Mouse (Mus musculus): Measurements from ENCODE around the gene Kpna7.
"Not testable (repeated sequence)": the region's sequence is repeated elsewhere in the genome, so short reads cannot be mapped to it uniquely, and the experiment has no call there.

The Kpna7 gene

DNA sequence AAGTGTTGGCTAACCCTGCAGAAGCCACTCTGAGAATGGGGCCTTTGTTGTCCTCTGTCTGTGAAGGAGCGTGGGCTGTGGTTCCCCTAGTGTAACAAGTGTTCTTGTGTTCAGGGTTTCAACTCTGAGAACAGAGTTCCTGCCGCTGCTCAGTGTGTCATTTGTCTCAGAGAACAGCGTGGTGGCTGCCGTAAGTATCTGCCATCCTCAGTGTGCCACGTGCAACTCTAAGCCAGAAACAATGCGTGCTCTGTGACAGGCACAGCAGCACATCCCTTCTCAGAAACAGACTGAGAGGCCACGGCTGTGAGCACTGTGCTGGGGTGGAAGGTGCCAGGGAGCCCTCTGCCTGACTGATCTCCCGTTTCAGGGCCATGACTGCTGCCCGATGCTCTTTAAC lies 20.5 kb upstream of the Kpna7 start:
- ATAC-seq (ENCODE audit: insufficient number of reproducible peaks, low FRiP score, low TSS enrichment) = no peak

DNA sequence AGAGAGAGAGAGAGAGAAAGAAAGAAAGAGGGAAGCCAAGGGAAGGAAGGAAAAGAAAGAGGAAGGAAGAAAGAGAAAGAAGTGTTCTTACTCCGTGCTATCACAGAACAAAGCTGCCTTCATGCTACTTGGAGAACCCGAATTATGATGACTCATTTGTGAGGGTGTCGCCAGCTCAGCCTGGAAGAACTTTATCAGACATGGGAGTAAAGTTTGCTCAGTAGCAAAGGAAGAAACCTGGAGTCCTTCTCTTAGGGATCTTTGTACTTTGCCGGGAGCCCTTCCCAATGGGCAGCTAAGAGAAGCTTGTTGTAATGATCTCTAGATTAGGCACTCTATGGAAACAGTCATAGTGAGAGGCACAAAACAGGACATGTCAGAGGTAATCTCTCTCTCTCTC lies 18.9 kb upstream of the Kpna7 start:
- no peak for ATAC-seq (ENCODE audit: insufficient number of reproducible peaks, low FRiP score, low TSS enrichment)

DNA sequence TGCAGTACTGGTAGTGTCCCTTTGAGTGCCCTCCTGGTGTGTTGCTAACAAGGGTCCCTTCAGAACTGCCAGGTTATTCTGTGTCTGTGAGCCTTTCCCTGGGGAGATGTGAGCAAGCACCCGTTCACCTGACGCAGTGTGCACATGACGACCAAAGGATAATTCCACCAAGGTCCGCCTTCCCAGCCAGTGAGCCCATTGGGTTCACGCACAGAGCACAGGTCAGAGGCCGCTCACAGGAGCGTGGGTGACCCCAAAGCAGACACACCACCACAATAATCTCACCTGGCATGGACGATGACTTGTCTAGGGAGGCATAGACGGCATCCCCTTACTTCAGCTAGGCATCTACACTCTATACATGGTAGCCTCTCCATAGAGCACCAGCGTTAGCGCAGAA lies 17.6 kb upstream of the Kpna7 start:
- not testable (repeated sequence) for ATAC-seq (ENCODE audit: insufficient number of reproducible peaks, low FRiP score, low TSS enrichment)

DNA sequence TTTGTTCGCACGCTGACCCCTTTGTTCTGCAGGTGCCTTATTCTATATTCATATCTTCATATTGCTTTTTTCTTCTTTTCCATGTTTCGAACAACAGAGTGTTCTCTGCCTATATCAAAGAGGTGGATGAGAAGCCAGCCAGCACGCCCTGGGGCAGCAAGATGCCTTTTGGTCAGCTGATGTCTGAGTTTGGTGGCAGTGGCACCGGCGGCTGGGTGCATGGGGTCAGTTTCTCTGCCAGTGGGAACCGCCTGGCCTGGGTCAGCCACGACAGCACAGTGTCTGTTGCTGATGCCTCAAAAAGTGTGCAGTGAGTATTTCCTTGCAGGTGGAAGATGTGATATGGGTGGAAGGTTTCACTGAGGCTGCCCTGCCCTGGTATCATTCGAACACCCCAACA lies 17.1 kb upstream of the Kpna7 start:
- no peak for ATAC-seq (ENCODE audit: insufficient number of reproducible peaks, low FRiP score, low TSS enrichment)

DNA sequence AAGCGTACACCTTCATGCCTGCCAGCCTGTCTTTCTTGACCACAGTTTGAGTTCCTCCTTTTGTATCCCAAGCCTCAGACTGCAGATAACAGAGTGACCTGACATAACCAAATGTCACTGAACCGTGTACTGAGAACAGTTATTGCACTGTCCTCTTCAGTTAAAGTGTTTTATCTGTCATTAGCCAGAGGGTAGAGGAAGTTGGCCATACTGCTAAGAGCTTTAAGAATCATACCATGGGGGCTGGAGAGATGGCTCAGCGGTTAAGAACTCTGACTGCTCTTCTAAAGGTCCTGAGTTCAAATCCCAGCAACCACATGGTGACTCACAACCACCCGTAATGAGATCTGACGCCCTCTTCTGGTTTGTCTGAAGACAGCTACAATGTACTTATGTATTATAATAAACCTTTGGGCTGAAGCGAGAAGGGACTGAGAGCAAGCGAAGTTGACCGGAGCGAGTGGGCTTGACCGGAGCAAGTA lies 14.6 kb upstream of the Kpna7 start:
- no peak for ATAC-seq (ENCODE audit: insufficient number of reproducible peaks, low FRiP score, low TSS enrichment)

DNA sequence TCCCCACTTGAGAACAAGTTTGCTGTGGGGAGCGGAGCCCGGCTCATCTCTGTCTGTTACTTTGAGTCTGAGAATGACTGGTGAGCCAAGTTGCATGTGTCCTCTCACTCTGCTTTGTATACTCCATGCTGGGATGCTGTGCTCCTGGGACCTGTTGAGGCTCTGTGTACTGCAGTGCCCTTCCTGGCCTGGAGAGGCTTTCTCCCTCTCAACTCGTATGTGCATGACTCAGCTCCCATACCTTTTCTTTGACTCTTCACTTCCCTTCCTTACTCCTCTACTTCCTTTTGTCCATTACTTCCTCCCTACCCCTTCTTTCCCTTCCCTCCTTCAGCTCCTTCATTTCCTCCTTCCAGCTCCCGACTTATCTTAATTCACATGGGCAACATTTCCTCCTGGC lies 12.4 kb upstream of the Kpna7 start:
- no peak for ATAC-seq (ENCODE audit: insufficient number of reproducible peaks, low FRiP score, low TSS enrichment)

DNA sequence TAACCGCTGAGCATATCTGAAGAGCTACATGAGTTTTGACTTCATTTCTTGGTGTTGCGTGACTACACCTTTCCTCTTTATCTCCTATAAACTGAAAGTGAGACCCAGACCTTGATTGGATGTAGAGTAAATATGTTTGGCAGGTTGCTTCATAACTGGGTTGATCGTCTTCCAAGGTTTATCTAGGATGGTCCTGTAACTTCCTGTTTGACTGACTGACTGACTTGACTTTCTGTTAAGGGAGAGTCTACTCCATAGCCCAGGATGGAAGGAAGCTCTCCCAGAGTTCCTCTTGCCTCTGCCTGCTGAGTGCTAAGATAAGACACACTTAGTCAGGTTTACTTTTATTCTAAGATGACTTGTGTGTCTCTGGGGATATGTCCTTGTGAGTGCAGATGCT lies 6.0 kb upstream of the Kpna7 start:
- no peak for ATAC-seq (ENCODE audit: insufficient number of reproducible peaks, low FRiP score, low TSS enrichment)

DNA sequence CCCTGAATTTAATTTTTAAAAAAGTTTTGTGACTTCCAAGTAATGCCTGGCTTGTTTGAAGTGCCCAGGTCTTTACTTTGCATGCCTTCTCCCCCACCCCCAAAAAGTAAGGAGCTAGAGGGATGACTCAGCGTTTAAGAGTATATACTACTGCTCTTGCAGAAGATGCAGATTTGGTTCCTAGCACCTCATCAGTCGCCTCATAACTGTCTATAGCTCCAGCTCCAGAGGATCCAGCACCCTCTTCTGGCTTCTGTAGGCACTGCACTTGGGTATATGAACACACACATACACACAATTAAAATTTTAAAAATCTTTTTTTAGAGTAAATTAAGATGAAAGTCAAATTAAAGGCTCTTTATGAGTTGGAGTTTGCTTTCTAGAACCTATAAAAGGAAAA lies 4.4 kb upstream of the Kpna7 start:
- ATAC-seq (ENCODE audit: insufficient number of reproducible peaks, low FRiP score, low TSS enrichment) = no peak

DNA sequence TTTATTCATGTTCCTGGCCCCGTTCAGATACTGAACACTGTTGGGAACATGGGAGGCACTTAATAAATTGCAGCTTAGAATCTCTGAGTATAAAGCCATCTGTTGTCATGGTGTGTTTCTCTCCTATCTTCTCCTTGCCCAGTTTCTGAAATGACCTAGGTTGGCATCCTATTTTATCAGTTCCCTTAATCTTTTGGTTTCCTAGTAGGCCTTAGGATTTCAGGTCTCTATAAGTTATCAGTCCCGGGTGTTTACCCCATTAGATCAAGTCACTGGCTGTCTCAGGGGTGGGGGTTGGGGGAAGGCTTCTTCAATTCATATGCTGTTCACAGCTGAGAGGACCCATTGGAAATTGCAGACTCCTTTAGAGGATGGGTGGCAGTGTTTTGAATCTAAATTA lies 992 bp upstream of the Kpna7 start:
- no peak for ATAC-seq (ENCODE audit: insufficient number of reproducible peaks, low FRiP score, low TSS enrichment)

DNA sequence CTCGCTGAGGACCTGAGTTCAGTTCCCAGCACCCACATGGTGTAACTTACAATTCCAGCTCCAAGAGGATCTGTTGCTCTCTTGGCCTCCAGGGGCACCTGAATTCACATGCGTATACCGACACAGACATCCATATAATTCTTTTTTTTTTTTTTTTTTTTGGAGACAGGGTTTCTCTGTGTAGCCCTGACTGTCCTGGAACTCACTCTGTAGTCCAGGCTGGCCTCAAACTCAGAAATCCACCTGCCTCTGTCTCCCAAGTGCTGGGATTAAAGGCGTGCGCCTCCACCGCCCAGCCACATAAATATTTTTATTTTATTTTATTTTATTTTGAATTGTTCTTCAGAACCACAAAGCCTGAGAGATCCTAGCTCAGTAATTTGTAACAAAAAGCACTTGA lies 629 bp downstream of the Kpna7 start:
- not testable (repeated sequence) for ATAC-seq (ENCODE audit: insufficient number of reproducible peaks, low FRiP score, low TSS enrichment)

DNA sequence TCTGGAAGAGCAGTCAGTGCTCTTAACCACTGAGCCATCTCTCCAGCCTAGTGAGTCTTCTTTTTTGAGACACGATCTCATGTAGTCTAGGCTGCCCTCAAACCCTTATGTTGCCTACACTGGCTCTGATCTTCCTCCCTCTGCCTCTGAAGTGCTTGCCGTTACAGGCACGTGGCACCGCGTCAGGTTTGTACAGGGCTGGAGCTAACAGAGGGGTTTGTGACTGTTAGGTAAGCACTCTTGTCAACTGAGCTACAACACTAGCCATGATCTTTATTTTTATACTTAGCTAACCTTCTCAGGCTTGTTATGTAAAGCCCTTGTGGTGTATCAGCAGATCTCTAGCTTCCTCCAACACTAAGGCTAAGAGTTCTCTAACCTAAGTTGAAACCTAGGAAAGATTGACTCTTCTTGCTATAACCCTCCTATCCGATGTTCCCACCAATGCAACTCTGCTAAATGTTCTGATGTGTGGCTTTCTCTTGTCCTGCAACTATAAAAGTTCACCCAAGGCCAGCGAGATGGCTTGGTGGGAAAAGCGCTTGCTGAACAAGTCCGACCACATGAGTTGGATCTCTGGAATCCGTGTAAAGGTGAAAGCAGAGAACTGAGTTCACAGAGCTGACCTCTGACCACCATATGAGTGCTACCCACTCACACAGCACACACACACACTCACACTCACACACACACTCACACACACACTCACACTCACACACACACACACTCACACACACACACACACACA lies 1.8 kb downstream of the Kpna7 start:
- no peak for ATAC-seq (ENCODE audit: insufficient number of reproducible peaks, low FRiP score, low TSS enrichment)

DNA sequence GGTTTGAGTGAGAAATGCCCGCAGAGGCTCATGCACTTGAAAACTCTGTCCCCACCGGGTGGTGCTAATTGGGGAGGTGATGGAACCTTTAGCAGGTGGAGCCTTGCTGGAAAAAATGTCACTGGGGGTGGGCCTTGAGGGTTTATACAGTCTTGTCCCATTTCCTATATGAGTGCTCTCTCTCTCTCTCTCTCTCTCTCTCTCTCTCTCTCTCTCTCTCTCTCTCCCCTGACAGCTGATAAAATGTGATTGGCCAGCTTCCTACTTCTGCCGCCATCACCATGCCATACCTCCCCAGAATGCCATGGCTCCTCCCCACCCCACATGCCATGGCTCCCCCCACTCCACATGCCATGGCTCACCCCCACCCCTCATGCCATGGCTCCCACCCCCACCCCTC lies 8.7 kb downstream of the Kpna7 start:
- no peak for ATAC-seq (ENCODE audit: insufficient number of reproducible peaks, low FRiP score, low TSS enrichment)

DNA sequence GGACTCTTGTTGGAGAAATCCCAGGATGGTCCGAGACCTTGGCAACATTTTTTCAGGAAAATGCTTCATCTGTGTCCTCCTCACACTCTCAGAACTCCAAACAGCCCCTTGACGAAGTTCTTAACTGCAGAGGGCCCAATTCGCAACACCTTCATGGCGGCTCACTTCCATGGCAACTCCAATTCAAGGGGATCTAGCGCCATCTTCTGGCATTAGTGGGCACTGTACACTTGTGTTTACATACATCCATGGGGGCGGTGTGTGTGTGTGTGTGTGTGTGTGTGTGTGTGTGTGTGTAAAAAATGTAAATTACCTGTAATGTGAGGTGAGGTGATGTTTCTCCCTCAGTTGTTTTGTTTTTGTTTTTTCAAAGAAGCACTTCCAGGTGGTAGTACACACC lies 12.5 kb downstream of the Kpna7 start:
- ATAC-seq (ENCODE audit: insufficient number of reproducible peaks, low FRiP score, low TSS enrichment) = no peak

DNA sequence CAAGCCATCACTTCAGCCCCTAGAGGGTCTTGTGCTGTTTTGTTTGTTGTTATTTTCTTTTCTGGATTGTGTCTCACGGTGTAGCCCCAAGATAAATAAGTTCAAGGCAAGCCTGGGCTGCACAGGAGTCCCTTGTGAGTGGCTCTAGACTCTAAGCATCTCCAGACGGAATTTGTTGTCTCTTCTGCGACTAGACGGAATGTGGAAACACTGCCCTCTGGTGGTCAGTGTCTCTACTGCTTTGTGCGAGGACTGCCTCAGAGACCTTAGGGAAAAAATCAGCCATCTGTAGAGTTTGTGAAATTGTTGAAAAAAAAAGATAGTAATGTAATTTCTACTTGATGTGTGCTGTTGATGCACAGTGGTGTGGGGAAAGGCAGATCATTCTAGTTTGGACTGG lies 14.1 kb downstream of the Kpna7 start:
- peak; percentile 45; the same call in 1 of the 2 replicates for ATAC-seq (ENCODE audit: insufficient number of reproducible peaks, low FRiP score, low TSS enrichment)

DNA sequence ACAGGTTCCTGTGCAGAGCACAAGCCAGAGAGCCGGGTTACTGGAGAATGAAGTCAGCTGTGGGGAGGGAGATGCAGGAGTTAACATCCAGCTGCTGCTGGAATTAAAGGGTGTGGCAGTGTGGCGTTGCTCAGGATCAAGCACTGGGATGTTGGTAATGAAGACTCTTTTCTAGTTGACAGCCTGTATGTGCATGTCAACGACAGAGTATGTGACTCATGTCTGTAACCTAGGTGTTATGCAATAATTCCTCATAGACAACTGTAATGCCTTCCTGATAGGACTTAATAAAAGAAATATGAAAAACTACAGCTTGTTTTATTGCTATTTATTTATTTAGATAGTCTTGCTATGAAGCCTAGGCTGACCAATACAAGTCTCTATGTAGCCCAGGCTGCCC lies 15.0 kb downstream of the Kpna7 start:
- ATAC-seq (ENCODE audit: insufficient number of reproducible peaks, low FRiP score, low TSS enrichment) = no peak

DNA sequence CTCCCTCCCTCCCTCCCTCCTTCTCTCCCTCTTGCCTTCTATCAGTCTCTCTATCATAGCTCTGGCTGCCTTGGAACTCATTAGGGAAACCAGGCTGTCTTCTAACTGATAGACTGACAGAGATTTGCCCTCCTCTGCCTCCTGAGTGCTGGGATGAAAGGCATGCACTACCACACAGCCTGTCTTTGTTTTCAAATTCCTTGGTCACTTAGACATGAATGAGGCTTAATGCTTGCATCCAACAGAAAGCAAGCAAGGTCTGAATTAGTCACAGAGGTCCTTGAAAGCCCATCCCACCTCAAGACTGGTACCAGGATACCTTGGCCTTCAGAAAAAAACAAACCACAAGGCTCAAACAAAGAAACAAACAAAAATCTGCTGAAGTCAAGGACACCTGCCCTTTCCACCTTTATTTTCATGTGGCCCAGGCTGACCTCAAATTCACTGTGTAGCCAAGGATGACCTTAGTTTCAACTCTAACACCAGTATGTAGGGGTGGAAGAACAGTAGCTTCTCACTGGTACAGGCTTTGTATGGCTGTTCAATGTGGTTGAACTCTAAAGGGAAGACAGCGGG lies 19.0 kb downstream of the Kpna7 start:
- ATAC-seq (ENCODE audit: insufficient number of reproducible peaks, low FRiP score, low TSS enrichment) = no peak

DNA sequence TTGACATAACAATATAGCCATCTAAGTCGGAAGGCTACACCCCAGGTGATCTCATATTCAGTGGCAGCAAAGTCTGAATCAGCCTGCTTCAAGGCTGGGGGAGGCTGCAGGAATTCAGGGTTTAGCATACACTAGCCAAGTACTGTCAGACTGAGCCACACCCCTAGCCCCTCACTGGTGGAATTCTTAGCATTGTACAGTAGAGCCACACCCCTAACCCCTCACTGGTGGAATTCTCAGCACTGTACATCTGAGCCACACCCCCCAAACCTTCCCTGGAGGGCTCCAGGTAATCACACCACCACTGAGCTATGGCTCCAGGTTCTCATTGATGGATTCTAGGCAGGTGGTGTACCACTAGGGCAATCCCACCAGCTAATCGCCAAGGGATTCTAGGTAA lies 24.3 kb downstream of the Kpna7 start:
- no peak for ATAC-seq (ENCODE audit: insufficient number of reproducible peaks, low FRiP score, low TSS enrichment)

DNA sequence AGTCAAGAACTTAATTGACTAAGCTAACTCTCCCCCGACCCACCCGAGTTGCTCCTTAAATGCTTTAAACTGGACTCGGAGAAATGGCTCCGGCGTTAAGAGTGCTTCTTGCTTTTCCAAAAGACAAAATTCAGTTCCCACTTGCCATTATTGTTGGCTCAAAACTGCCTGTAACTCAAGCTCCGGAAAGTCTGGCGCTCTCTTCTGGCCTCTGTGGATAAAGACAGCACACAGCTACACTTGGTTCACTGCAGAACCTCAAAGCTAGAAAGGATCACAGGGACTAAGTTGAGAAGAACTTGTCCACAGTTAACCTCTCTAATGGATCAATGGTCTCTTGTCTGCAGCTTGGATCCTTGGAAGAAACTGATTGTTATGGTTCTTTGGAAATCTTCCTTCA lies 25.1 kb downstream of the Kpna7 start:
- no peak for ATAC-seq (ENCODE audit: insufficient number of reproducible peaks, low FRiP score, low TSS enrichment)

DNA sequence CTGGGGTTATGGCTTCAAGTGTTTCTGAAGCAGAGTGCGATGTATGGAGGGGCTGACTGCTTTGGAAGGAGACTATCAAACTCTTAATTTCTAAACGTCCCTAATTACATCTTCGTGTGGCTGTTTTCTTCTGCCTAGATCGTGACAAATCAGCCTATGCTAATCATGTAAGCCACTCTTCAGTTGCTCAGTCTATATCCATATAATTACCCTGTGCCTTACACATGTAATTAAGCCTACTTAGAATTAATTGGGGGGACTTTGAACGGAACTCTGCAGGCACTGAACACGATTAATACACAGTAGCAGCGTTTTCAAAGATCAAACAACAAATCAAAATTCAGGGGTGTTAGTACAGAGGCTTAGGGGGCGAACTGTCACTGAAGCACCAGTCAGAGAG lies 25.9 kb downstream of the Kpna7 start:
- ATAC-seq (ENCODE audit: insufficient number of reproducible peaks, low FRiP score, low TSS enrichment) = no peak

DNA sequence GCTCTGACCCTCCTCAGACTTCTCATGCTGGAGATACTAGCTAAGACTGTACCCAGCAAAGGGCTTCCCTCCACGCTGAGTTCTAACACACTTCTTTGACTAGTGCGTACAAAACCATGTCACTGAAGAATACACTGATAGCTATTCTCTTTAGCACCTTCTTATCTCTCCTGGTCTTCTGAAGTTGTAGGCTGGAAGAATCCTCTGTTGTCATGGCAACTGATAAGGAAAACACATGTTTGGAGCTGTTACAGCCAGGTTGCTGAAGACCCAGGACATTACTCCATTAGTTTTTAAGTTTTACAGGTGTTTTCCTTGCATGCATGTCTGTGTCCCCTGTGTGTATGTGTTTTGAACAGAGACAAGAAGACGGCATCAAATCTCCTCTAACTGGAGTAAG lies 29.6 kb downstream of the Kpna7 start:
- not testable (repeated sequence) for ATAC-seq (ENCODE audit: insufficient number of reproducible peaks, low FRiP score, low TSS enrichment)

DNA sequence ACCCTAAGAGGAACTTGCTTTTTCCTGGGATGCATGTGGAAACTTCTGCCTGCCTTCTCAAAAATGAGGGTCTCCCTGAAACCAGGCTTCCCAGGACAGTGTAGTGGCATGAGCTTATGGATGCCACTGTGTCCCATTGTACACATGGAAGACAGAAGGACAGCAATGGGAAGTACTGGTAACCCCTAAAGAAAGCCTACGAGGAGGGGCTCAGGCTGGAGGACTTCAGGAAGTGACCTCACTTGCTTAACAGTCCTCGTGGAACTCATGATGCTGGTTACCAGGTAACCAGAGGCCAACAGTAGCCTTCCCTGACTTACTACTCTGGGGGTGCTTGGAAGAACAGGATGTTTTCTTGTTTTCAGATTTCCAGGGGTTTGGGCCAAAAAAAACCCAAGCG lies 41.1 kb downstream of the Kpna7 start, which contains the start of gene 1700018F24Rik:
Gene 1700018F24Rik, plus strand, starts transcription at position 301 of the 400 bp plus-strand sequence.
- ATAC-seq (ENCODE audit: insufficient number of reproducible peaks, low FRiP score, low TSS enrichment) = not testable (repeated sequence)

DNA sequence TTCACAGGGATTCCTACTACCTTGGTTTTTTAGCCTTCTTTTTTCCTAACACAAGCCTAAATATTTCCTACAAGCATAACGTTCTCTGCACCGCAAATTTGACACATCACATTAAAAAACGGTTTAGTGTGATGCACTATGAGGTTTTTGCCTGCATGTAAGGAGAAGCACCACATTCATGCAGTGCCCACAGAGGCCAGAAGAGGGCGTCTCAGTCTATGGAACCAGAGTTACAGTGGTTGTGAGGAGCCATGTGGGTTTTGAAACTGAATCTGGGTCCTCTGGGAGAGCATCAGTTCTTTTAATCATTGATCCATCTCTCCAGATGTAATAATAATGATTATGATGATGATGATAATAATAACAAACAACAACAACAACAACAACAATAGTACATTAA lies 42.2 kb downstream of the Kpna7 start:
- no peak for ATAC-seq (ENCODE audit: insufficient number of reproducible peaks, low FRiP score, low TSS enrichment)
